Mouse (Mus musculus) limb, embryonic 10.5 days (tissue): ENCODE results near the gene Ndufs2. TPM values are rescaled to one million over a fixed set of nuclear protein-coding genes. Genes with fewer than 3 reads are reported as not detected.

Source experiments
- DNase-seq: peaks from one replicate; pipeline ENCODE4 v3.0.0-alpha.2; 2017; ENCODE audit warnings: low spot score
- H3K27ac ChIP-seq: fragments of 300-500 bp; sonication (generic); 2 replicates; pipeline ENCODE4 v1.5.1; 2016; ENCODE audit warnings: mild to moderate bottlenecking
- H3K27me3 ChIP-seq: fragments of 300-500 bp; sonication (generic); 2 replicates; pipeline ENCODE4 v1.6.1; 2016; ENCODE audit warnings: low read depth, mild to moderate bottlenecking; ENCODE audit not compliant: poor library complexity, severe bottlenecking
- H3K36me3 ChIP-seq: fragments of 300-500 bp; sonication (generic); 2 replicates; pipeline ENCODE4 v1.6.1; 2016; ENCODE audit warnings: mild to moderate bottlenecking, moderate library complexity
- H3K4me1 ChIP-seq: fragments of 300-500 bp; sonication (generic); 2 replicates; pipeline ENCODE4 v1.6.1; 2016
- H3K4me3 ChIP-seq: fragments of 300-500 bp; sonication (generic); 2 replicates; pipeline ENCODE4 v1.5.1; 2016; ENCODE audit warnings: mild to moderate bottlenecking, moderate library complexity
- H3K9me3 ChIP-seq: fragments of 300-500 bp; sonication (generic); replicated peaks from 2 replicates; pipeline ENCODE4 v1.6.1; 2016; ENCODE audit warnings: mild to moderate bottlenecking
- WGBS: fragments of 180-500 bp; shearing (Covaris S2); methylation state at CpG from one replicate; pipeline ENCODE4 v1.1.7; 2016; 5-methylcytosine and 5-hydroxymethylcytosine counted together
- polyA plus RNA-seq: library from polyadenylated mRNA; unstranded; fragments of >200 nt; fragmentation: Nextera tagmentation; extraction: Ambion mirVana; gene quantifications from 2 replicates; pipeline ENCODE4 v1.2.1, GENCODE M21; 2016

Ndufs2 gene
- polyA plus RNA-seq, 1 experiment from 2014 or later, result 312 TPM

- H3K4me3 ChIP-seq, result no peak overlapping the region
- peaks cover 55% of the 10 kb centered on the region for H3K36me3 ChIP-seq
- 94% methylated on average over 18 of the region's 18 CpGs for WGBS
- H3K9me3 ChIP-seq, result no peaks in the 10 kb centered on the region
- H3K4me1 ChIP-seq, result peaks cover 49% of the 10 kb centered on the region
- no peak overlapping the region for H3K27ac ChIP-seq
- no peaks in the 10 kb centered on the region for H3K27me3 ChIP-seq
- DNase-seq, result no peak
These were observed 32.3 kb upstream of the Ndufs2 start for GRCm38 (mm10) chr1:171283188-171284160.

- DNase-seq, result peak; percentile 28
- H3K4me3 ChIP-seq, result peak overlapping the region; percentile 73
- no peaks in the 10 kb centered on the region for H3K9me3 ChIP-seq
- 81% methylated on average over 18 of the region's 18 CpGs for WGBS
- peak overlapping the region; percentile 84; the same call in 1 of the 2 replicates for H3K27ac ChIP-seq
- H3K4me1 ChIP-seq, result peaks cover 40% of the 10 kb centered on the region
- peaks cover 67% of the 10 kb centered on the region for H3K36me3 ChIP-seq
- no peaks in the 10 kb centered on the region for H3K27me3 ChIP-seq
These were observed 31.1 kb upstream of the Ndufs2 start for GRCm38 (mm10) chr1:171282086-171282805.

GRCm38 (mm10) chr1:171281528-171281923, 30.3 kb upstream of the Ndufs2 start:
- peaks cover 33% of the 10 kb centered on the region for H3K4me1 ChIP-seq
- DNase-seq, result no peak
- no peaks in the 10 kb centered on the region for H3K27me3 ChIP-seq
- peak overlapping the region; percentile 84 for H3K27ac ChIP-seq
- H3K4me3 ChIP-seq, result peak overlapping the region; percentile 73
- H3K9me3 ChIP-seq, result no peaks in the 10 kb centered on the region
- H3K36me3 ChIP-seq, result peaks cover 71% of the 10 kb centered on the region
- WGBS, result under 1% methylated on average over 10 of the region's 10 CpGs

- Histone ChIP-seq H3K27ac (peak within 1 kb of the TSS; percentile 84), H3K4me3 (peak within 1 kb of the TSS; percentile 73), H3K27me3 (no peaks in the 10 kb centered on the region), H3K9me3 (no peaks in the 10 kb centered on the region), H3K36me3 (peaks cover 71% of the 10 kb centered on the region), H3K4me1 (peaks cover 29% of the 10 kb centered on the region)
- WGBS, result under 1% methylated on average over 26 of the region's 26 CpGs
- peak; percentile 86 for DNase-seq
These were observed 29.8 kb upstream of the Ndufs2 start, which contains the start of gene Ppox for GRCm38 (mm10) chr1:171280916-171281527. Gene Ppox, minus strand, starts transcription at chr1:171281186.

GRCm38 (mm10) chr1:171280250-171280915, 29.2 kb upstream of the Ndufs2 start:
- Histone ChIP-seq H3K9me3 (no peaks in the 10 kb centered on the region), H3K27me3 (no peaks in the 10 kb centered on the region), H3K4me3 (peak overlapping the region; percentile 73), H3K36me3 (peaks cover 71% of the 10 kb centered on the region), H3K4me1 (peaks cover 25% of the 10 kb centered on the region), H3K27ac (peak overlapping the region; percentile 84)
- peak; percentile 37 for DNase-seq
- under 1% methylated on average over 25 of the region's 25 CpGs for WGBS

GRCm38 (mm10) chr1:171279721-171280120, 28.5 kb upstream of the Ndufs2 start:
- no peaks in the 10 kb centered on the region for H3K9me3 ChIP-seq
- H3K27me3 ChIP-seq, result no peaks in the 10 kb centered on the region
- H3K4me1 ChIP-seq, result peaks cover 23% of the 10 kb centered on the region
- peak; percentile 23 for DNase-seq
- H3K27ac ChIP-seq, result peak overlapping the region; percentile 84; the same call in 1 of the 2 replicates
- WGBS, result 61% methylated on average over 5 of the region's 5 CpGs
- H3K36me3 ChIP-seq, result peaks cover 71% of the 10 kb centered on the region
- H3K4me3 ChIP-seq, result peak overlapping the region; percentile 73

- no peaks in the 10 kb centered on the region for H3K27me3 ChIP-seq
- H3K36me3 ChIP-seq, result peaks cover 71% of the 10 kb centered on the region
- peak overlapping the region; percentile 73 for H3K4me3 ChIP-seq
- no peak for DNase-seq
- no peaks in the 10 kb centered on the region for H3K9me3 ChIP-seq
- H3K27ac ChIP-seq, result no peak overlapping the region
- WGBS, result 91% methylated on average over 14 of the region's 14 CpGs
- H3K4me1 ChIP-seq, result peaks cover 23% of the 10 kb centered on the region
These were observed 28.0 kb upstream of the Ndufs2 start for GRCm38 (mm10) chr1:171279012-171279705.

- no peak for DNase-seq
- H3K27me3 ChIP-seq, result no peaks in the 10 kb centered on the region
- no peak overlapping the region for H3K27ac ChIP-seq
- peaks cover 71% of the 10 kb centered on the region for H3K36me3 ChIP-seq
- WGBS, result 94% methylated on average over 8 of the region's 8 CpGs
- H3K4me3 ChIP-seq, result no peak overlapping the region
- no peaks in the 10 kb centered on the region for H3K9me3 ChIP-seq
- H3K4me1 ChIP-seq, result peaks cover 23% of the 10 kb centered on the region
These were observed 27.2 kb upstream of the Ndufs2 start for GRCm38 (mm10) chr1:171278436-171278835.

GRCm38 (mm10) chr1:171277736-171278135, 26.5 kb upstream of the Ndufs2 start:
- H3K27me3 ChIP-seq, result no peaks in the 10 kb centered on the region
- peaks cover 23% of the 10 kb centered on the region for H3K4me1 ChIP-seq
- H3K36me3 ChIP-seq, result peaks cover 71% of the 10 kb centered on the region
- H3K4me3 ChIP-seq, result no peak overlapping the region
- no peaks in the 10 kb centered on the region for H3K9me3 ChIP-seq
- DNase-seq, result no peak
- 86% methylated on average over 10 of the region's 10 CpGs for WGBS
- no peak overlapping the region for H3K27ac ChIP-seq

GRCm38 (mm10) chr1:171276110-171276748, 25.0 kb upstream of the Ndufs2 start:
- Histone ChIP-seq H3K27me3 (no peaks in the 10 kb centered on the region), H3K9me3 (no peaks in the 10 kb centered on the region), H3K4me3 (no peak overlapping the region), H3K4me1 (peaks cover 17% of the 10 kb centered on the region), H3K27ac (no peak overlapping the region), H3K36me3 (peaks cover 74% of the 10 kb centered on the region)
- no peak for DNase-seq
- WGBS, result 95% methylated on average over 14 of the region's 14 CpGs

GRCm38 (mm10) chr1:171275144-171275734, 24.1 kb upstream of the Ndufs2 start:
- H3K27me3 ChIP-seq, result no peaks in the 10 kb centered on the region
- no peak overlapping the region for H3K4me3 ChIP-seq
- 94% methylated on average over 11 of the region's 11 CpGs for WGBS
- H3K9me3 ChIP-seq, result no peaks in the 10 kb centered on the region
- no peak for DNase-seq
- peaks cover 74% of the 10 kb centered on the region for H3K36me3 ChIP-seq
- H3K4me1 ChIP-seq, result peaks cover 22% of the 10 kb centered on the region
- no peak overlapping the region for H3K27ac ChIP-seq
